12 mouse cellular contexts compared by ENCODE assay signal in the genomic region with DNA sequence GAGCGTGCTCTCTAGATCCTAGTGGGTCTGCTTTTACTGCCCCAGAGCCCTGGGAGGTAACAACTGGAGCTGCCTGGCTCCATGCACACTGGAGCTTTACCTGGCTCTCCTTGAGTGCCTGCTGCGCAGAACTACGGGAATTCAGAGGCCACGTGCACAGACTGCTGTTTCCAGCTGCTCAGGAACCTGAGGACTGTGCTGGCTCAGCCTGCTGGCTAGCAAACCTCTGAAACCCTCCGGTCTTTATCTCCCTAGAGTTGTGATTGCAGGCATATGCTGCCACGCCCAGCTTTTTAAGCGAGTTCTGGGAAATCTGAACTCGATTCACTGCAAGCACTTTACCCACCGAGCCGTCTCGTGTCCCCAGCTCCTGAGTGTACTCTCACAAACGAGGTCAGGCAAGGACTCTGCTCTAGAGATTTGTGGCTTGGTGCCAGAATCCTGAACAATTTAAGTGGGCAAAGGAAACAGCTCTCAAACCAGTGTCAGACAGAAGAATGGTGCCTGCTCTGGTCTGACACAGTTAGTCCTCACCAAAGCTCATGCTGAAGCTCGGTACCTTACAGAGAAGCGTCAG. TPM values are rescaled to one million over a fixed set of nuclear protein-coding genes. Genes with fewer than 3 reads are reported as not detected.
DNase-seq lines count a peak whose midpoint lies in the region; ATAC-seq and TF ChIP-seq lines count a peak whose summit lies in the region.
"Had no signal": no experiment of that assay in that cellular context is flagged by ENCODE, and none has a peak within 500 bp of the region (broad histone marks: within the 10 kb centered on the region; RNA-seq: fewer than 3 reads in every experiment).

No protein-coding gene starts in this region.

- 57% methylated on average over 14 of the region's 14 CpGs for WGBS in heart, embryonic 10.5 days
- 82% methylated on average over 14 of the region's 14 CpGs for WGBS in midbrain, embryonic 13.5 days
- WGBS in hindbrain, embryonic 11.5 days, result 85% methylated on average over 14 of the region's 14 CpGs

- ATAC-seq in midbrain, embryonic 13.5 days, result no peak
- no peak for ATAC-seq in hindbrain, embryonic 11.5 days (ENCODE audit: low FRiP score)

- no peak for TF ChIP-seq CTCF in brain, embryonic 14.5 days (IDR thresholded peaks at IDR 0.05; ENCODE audit: borderline replicate concordance, extremely low read depth, insufficient read depth, insufficient read length)

- H3K9me3 ChIP-seq in heart, embryonic 10.5 days, result no peaks in the 10 kb centered on the region
- no peaks in the 10 kb centered on the region for H3K9me3 ChIP-seq in midbrain, embryonic 13.5 days
- no peaks in the 10 kb centered on the region for H3K9me3 ChIP-seq in hindbrain, embryonic 11.5 days (ENCODE audit: control insufficient read depth, low read length)

- DNase-seq in heart, adult 18-20 months, result peak; percentile 16 to 34
- DNase-seq in heart, embryonic 10.5 days (ENCODE audit: low spot score), result no peak
- peak; percentile 2 for DNase-seq in ES-CJ7 (ENCODE audit: low read depth, low spot score)
- DNase-seq in brain, embryonic 14.5 days (ENCODE audit: low read depth), result peak; percentile 22
- DNase-seq in lung, adult 18-20 months, result peak; percentile 20 to 49
- DNase-seq in hindbrain, embryonic 11.5 days (ENCODE audit: low spot score), result no peak
- DNase-seq: layer of hippocampus, postnatal 36 days; thymus, postnatal 4 days had no signal

- no peak for TF ChIP-seq POLR2A in brain, embryonic 14.5 days (IDR thresholded peaks at IDR 0.05; ENCODE audit: borderline replicate concordance, extremely low read depth, insufficient read depth, insufficient read length, poor library complexity, severe bottlenecking)

- H3K4me3 ChIP-seq in heart, embryonic 10.5 days, result no peak overlapping the region
- H3K4me3 ChIP-seq in midbrain, embryonic 13.5 days (replicated peaks), result no peak overlapping the region
- H3K4me3 ChIP-seq in hindbrain, embryonic 11.5 days (ENCODE audit: low read depth, low read length), result no peak overlapping the region
- H3K4me3 ChIP-seq: erythroblast, embryonic 14.5 days had no signal

- H3K36me3 ChIP-seq in heart, embryonic 10.5 days, result no peaks in the 10 kb centered on the region
- H3K36me3 ChIP-seq in midbrain, embryonic 13.5 days, result no peaks in the 10 kb centered on the region
- H3K36me3 ChIP-seq in hindbrain, embryonic 11.5 days (ENCODE audit: control insufficient read depth, insufficient read depth, low read length), result no peaks in the 10 kb centered on the region

- H3K4me2 ChIP-seq in midbrain, embryonic 13.5 days (replicated peaks), result no peak overlapping the region
- no peak overlapping the region for H3K4me2 ChIP-seq in hindbrain, embryonic 11.5 days (replicated peaks; ENCODE audit: low read depth, low read length)

- no peak overlapping the region for H3K9ac ChIP-seq in midbrain, embryonic 13.5 days (replicated peaks)
- H3K9ac ChIP-seq in hindbrain, embryonic 11.5 days (ENCODE audit: low read depth, low read length), result no peak overlapping the region

- H3K27me3 ChIP-seq in heart, embryonic 10.5 days (ENCODE audit: insufficient read depth, poor library complexity, severe bottlenecking), result peaks cover 16% of the 10 kb centered on the region; the same call in 1 of the 2 replicates
- no peaks in the 10 kb centered on the region; the same call in 1 of the 2 replicates for H3K27me3 ChIP-seq in midbrain, embryonic 13.5 days
- no peaks in the 10 kb centered on the region; the same call in 1 of the 2 replicates for H3K27me3 ChIP-seq in hindbrain, embryonic 11.5 days (ENCODE audit: control insufficient read depth, insufficient read depth, low read length)

- H3K27ac ChIP-seq in heart, embryonic 10.5 days, result no peak overlapping the region
- H3K27ac ChIP-seq in midbrain, embryonic 13.5 days, result no peak overlapping the region
- no peak overlapping the region for H3K27ac ChIP-seq in hindbrain, embryonic 11.5 days (ENCODE audit: low read depth, low read length)

- no peaks in the 10 kb centered on the region for H3K4me1 ChIP-seq in heart, embryonic 10.5 days
- H3K4me1 ChIP-seq in midbrain, embryonic 13.5 days (replicated peaks), result no peaks in the 10 kb centered on the region
- H3K4me1 ChIP-seq in hindbrain, embryonic 11.5 days (replicated peaks; ENCODE audit: control insufficient read depth, insufficient read depth, low read length), result no peaks in the 10 kb centered on the region

RNA-seq across cellular contexts. Expression of a gene that starts 10.7 kb away (rescaled TPM):
- total RNA-seq in heart, adult 18-20 months (2021), result not detected
- not detected in 2 replicates for polyA plus RNA-seq in heart, embryonic 10.5 days (2016; fragmentation: Nextera tagmentation; extraction: Ambion mirVana)
- not detected in 2 replicates for polyA plus RNA-seq in brain, embryonic 14.5 days (2012; rRNA removed)
- polyA plus RNA-seq in midbrain, embryonic 13.5 days (2015; fragmentation: Nextera tagmentation; extraction: Ambion mirVana), result not detected in 2 replicates
- not detected in 2 replicates for polyA plus RNA-seq in hindbrain, embryonic 11.5 days (2014; fragmentation: Nextera tagmentation; extraction: Ambion mirVana)
- total RNA-seq: common myeloid progenitor, adult 5-6 weeks; layer of hippocampus, postnatal 36 days; liver, adult 2 months had no signal
- polyA plus RNA-seq: erythroblast, embryonic 14.5 days; liver, adult 2 months had no signal

RNA-seq across cellular contexts. Expression of a gene that starts 13.8 kb away (rescaled TPM):
- total RNA-seq in heart, adult 18-20 months (2021), result not detected
- not detected in 2 replicates for polyA plus RNA-seq in heart, embryonic 10.5 days (2016; fragmentation: Nextera tagmentation; extraction: Ambion mirVana)
- polyA plus RNA-seq in brain, embryonic 14.5 days (2012; rRNA removed), result not detected in 2 replicates
- not detected in 2 replicates for polyA plus RNA-seq in midbrain, embryonic 13.5 days (2015; fragmentation: Nextera tagmentation; extraction: Ambion mirVana)
- not detected in 2 replicates for polyA plus RNA-seq in hindbrain, embryonic 11.5 days (2014; fragmentation: Nextera tagmentation; extraction: Ambion mirVana)
- total RNA-seq: common myeloid progenitor, adult 5-6 weeks; layer of hippocampus, postnatal 36 days; liver, adult 2 months had no signal
- polyA plus RNA-seq: erythroblast, embryonic 14.5 days; liver, adult 2 months had no signal

RNA-seq across cellular contexts. Expression of a gene that starts 17.1 kb away (rescaled TPM):
- not detected for total RNA-seq in heart, adult 18-20 months (2021)
- polyA plus RNA-seq in heart, embryonic 10.5 days (2016; fragmentation: Nextera tagmentation; extraction: Ambion mirVana), result not detected in 2 replicates
- polyA plus RNA-seq in brain, embryonic 14.5 days (2012; rRNA removed), result not detected in 2 replicates
- not detected in 2 replicates for polyA plus RNA-seq in midbrain, embryonic 13.5 days (2015; fragmentation: Nextera tagmentation; extraction: Ambion mirVana)
- not detected in 2 replicates for polyA plus RNA-seq in hindbrain, embryonic 11.5 days (2014; fragmentation: Nextera tagmentation; extraction: Ambion mirVana)
- total RNA-seq: common myeloid progenitor, adult 5-6 weeks; layer of hippocampus, postnatal 36 days; liver, adult 2 months had no signal
- polyA plus RNA-seq: erythroblast, embryonic 14.5 days; liver, adult 2 months had no signal

RNA-seq across cellular contexts. Expression of a gene that starts 20.2 kb away (rescaled TPM):
- total RNA-seq in heart, adult 18-20 months (2021), result not detected
- polyA plus RNA-seq in heart, embryonic 10.5 days (2016; fragmentation: Nextera tagmentation; extraction: Ambion mirVana), result not detected in 2 replicates
- polyA plus RNA-seq in brain, embryonic 14.5 days (2012; rRNA removed), result not detected in 2 replicates
- polyA plus RNA-seq in midbrain, embryonic 13.5 days (2015; fragmentation: Nextera tagmentation; extraction: Ambion mirVana), result not detected in 2 replicates
- polyA plus RNA-seq in hindbrain, embryonic 11.5 days (2014; fragmentation: Nextera tagmentation; extraction: Ambion mirVana), result not detected in 2 replicates
- total RNA-seq: common myeloid progenitor, adult 5-6 weeks; layer of hippocampus, postnatal 36 days; liver, adult 2 months had no signal
- polyA plus RNA-seq: erythroblast, embryonic 14.5 days; liver, adult 2 months had no signal

RNA-seq across cellular contexts. Expression of a gene that starts 23.3 kb away (rescaled TPM):
- not detected for total RNA-seq in heart, adult 18-20 months (2021)
- polyA plus RNA-seq in heart, embryonic 10.5 days (2016; fragmentation: Nextera tagmentation; extraction: Ambion mirVana), result not detected in 2 replicates
- polyA plus RNA-seq in brain, embryonic 14.5 days (2012; rRNA removed), result not detected in 2 replicates
- polyA plus RNA-seq in midbrain, embryonic 13.5 days (2015; fragmentation: Nextera tagmentation; extraction: Ambion mirVana), result not detected in 2 replicates
- polyA plus RNA-seq in hindbrain, embryonic 11.5 days (2014; fragmentation: Nextera tagmentation; extraction: Ambion mirVana), result not detected in 2 replicates
- total RNA-seq: common myeloid progenitor, adult 5-6 weeks; layer of hippocampus, postnatal 36 days; liver, adult 2 months had no signal
- polyA plus RNA-seq: erythroblast, embryonic 14.5 days; liver, adult 2 months had no signal

Comparison
In these comparisons a context has a peak if more than half of its experiments do, and no peak if none do; other contexts are left out.
1. DNase-seq: peak in heart, adult 18-20 months (2 of 2), ES-CJ7 (single experiment), brain, embryonic 14.5 days (single experiment) and lung, adult 18-20 months (2 of 2); none in heart, embryonic 10.5 days (single experiment) and hindbrain, embryonic 11.5 days (single experiment).